Mouse (Mus musculus) megakaryocyte, embryonic 14.5 days (primary cell): ENCODE measurements around the gene Eogt. TPM values are rescaled to one million over a fixed set of nuclear protein-coding genes. Genes with fewer than 3 reads are reported as not detected.

Source experiments
- H3K27me3 ChIP-seq: replicated peaks from 2 replicates; pipeline ENCODE3; 2012; ENCODE audit warnings: inconsistent platforms
- H3K36me3 ChIP-seq: replicated peaks from 2 replicates; pipeline ENCODE3; 2012; ENCODE audit warnings: low read length, inconsistent platforms, mixed read lengths
- H3K4me1 ChIP-seq: 2 replicates; pipeline ENCODE4 v1.6.1; 2012; ENCODE audit warnings: inconsistent platforms
- H3K4me3 ChIP-seq: replicated peaks from 2 replicates; pipeline ENCODE3; 2012; ENCODE audit warnings: moderate library complexity, mild to moderate bottlenecking, inconsistent platforms
- H3K9me3 ChIP-seq: 2 replicates; pipeline ENCODE4 v1.6.1; 2012; ENCODE audit warnings: inconsistent platforms
- FLI1 ChIP-seq: IDR thresholded peaks from 2 replicates; pipeline ENCODE4 v1.6.1; 2012; ENCODE audit warnings: low read length, inconsistent platforms, mixed read lengths
- GATA1 ChIP-seq: IDR thresholded peaks from 3 replicates; pipeline ENCODE4 v1.6.1; 2012; ENCODE audit warnings: mixed read lengths, low read length, inconsistent platforms, borderline replicate concordance
- polyA plus RNA-seq: library from polyadenylated mRNA; stranded (reverse); fragments of >175 nt; gene quantifications from 2 replicates; pipeline ENCODE4 v1.2.3, GENCODE M21; 2012; ENCODE audit warnings: low replicate concordance; ENCODE audit not compliant: insufficient read depth

The Eogt gene
- 0.21 TPM in 1 of 2 replicates, not detected in the other for polyA plus RNA-seq

GRCm38 (mm10) chr6:97148383-97149251, at the start of gene Eogt:
TSS of gene Eogt (minus strand) at chr6:97149182.
- no peaks in the 10 kb centered on the region for H3K27me3 ChIP-seq
- peaks cover 24% of the 10 kb centered on the region for H3K4me1 ChIP-seq
- peaks cover 34% of the 10 kb centered on the region for H3K36me3 ChIP-seq
- H3K4me3 ChIP-seq, result peak within 1 kb of the TSS; percentile 96
- no peaks in the 10 kb centered on the region for H3K9me3 ChIP-seq
- TF ChIP-seq FLI1 (no peak), GATA1 (no peak)

GRCm38 (mm10) chr6:97179367-97179828, 30.4 kb upstream of the Eogt start:
- Histone ChIP-seq H3K36me3 (peaks cover 36% of the 10 kb centered on the region), H3K4me1 (peaks cover 65% of the 10 kb centered on the region)

GRCm38 (mm10) chr6:97178491-97179366, 29.7 kb upstream of the Eogt start, which contains the start of gene Tmf1:
TSS of gene Tmf1 (minus strand) at chr6:97179122.
- Histone ChIP-seq H3K36me3 (peaks cover 36% of the 10 kb centered on the region), H3K4me3 (peak within 1 kb of the TSS; percentile 97), H3K4me1 (peaks cover 65% of the 10 kb centered on the region), H3K27me3 (no peaks in the 10 kb centered on the region), H3K9me3 (no peaks in the 10 kb centered on the region)
- TF ChIP-seq GATA1 (no peak), FLI1 (no peak)

More at GRCm38 (mm10) chr6:97179367-97179828, 30.4 kb upstream of the Eogt start:
- Histone ChIP-seq H3K9me3 (no peaks in the 10 kb centered on the region), H3K27me3 (no peaks in the 10 kb centered on the region), H3K4me3 (peak overlapping the region; percentile 97)
- TF ChIP-seq GATA1 (no peak), FLI1 (no peak)

- Histone ChIP-seq H3K9me3 (no peaks in the 10 kb centered on the region), H3K4me1 (peaks cover 54% of the 10 kb centered on the region), H3K27me3 (no peaks in the 10 kb centered on the region), H3K36me3 (peaks cover 58% of the 10 kb centered on the region), H3K4me3 (peak overlapping the region; percentile 66)
- no peak for TF ChIP-seq FLI1
- no peak for TF ChIP-seq GATA1
These were observed 26.7 kb upstream of the Eogt start for GRCm38 (mm10) chr6:97175716-97176115.

- no peaks in the 10 kb centered on the region for H3K9me3 ChIP-seq
- peaks cover 24% of the 10 kb centered on the region for H3K4me1 ChIP-seq
- no peak for TF ChIP-seq GATA1
- no peak for TF ChIP-seq FLI1
- no peaks in the 10 kb centered on the region for H3K27me3 ChIP-seq
- H3K4me3 ChIP-seq, result no peak overlapping the region
- H3K36me3 ChIP-seq, result peaks cover 30% of the 10 kb centered on the region
These were observed 1.2 kb upstream of the Eogt start for GRCm38 (mm10) chr6:97150156-97150555.

GRCm38 (mm10) chr6:97149721-97150120, 739 bp upstream of the Eogt start:
- TF ChIP-seq GATA1, result no peak
- TF ChIP-seq FLI1, result no peak
- no peaks in the 10 kb centered on the region for H3K27me3 ChIP-seq
- no peaks in the 10 kb centered on the region for H3K9me3 ChIP-seq
- peaks cover 31% of the 10 kb centered on the region for H3K36me3 ChIP-seq
- H3K4me3 ChIP-seq, result no peak overlapping the region
- H3K4me1 ChIP-seq, result peaks cover 24% of the 10 kb centered on the region

GRCm38 (mm10) chr6:97147755-97148382, 1.1 kb downstream of the Eogt start:
- H3K36me3 ChIP-seq, result peaks cover 32% of the 10 kb centered on the region
- peaks cover 24% of the 10 kb centered on the region for H3K4me1 ChIP-seq
- H3K4me3 ChIP-seq, result peak overlapping the region; percentile 96
- H3K9me3 ChIP-seq, result no peaks in the 10 kb centered on the region
- H3K27me3 ChIP-seq, result no peaks in the 10 kb centered on the region
- TF ChIP-seq GATA1 (no peak), FLI1 (no peak)

- Histone ChIP-seq H3K27me3 (no peaks in the 10 kb centered on the region), H3K9me3 (peaks cover 4% of the 10 kb centered on the region; the same call in 1 of the 2 replicates), H3K36me3 (peaks cover 32% of the 10 kb centered on the region), H3K4me3 (no peak overlapping the region), H3K4me1 (peaks cover 24% of the 10 kb centered on the region)
- no peak for TF ChIP-seq FLI1
- TF ChIP-seq GATA1, result no peak
These were observed 3.8 kb downstream of the Eogt start for GRCm38 (mm10) chr6:97145156-97145555.

GRCm38 (mm10) chr6:97144359-97144758, 4.6 kb downstream of the Eogt start:
- Histone ChIP-seq H3K4me1 (peaks cover 20% of the 10 kb centered on the region), H3K4me3 (no peak overlapping the region), H3K36me3 (peaks cover 40% of the 10 kb centered on the region), H3K27me3 (no peaks in the 10 kb centered on the region), H3K9me3 (peaks cover 12% of the 10 kb centered on the region)
- TF ChIP-seq GATA1 (no peak), FLI1 (no peak)
